Mouse (Mus musculus) midbrain, embryonic 15.5 days (tissue): Measurements from ENCODE around the gene Mrpl23. TPM values are rescaled to one million over a fixed set of nuclear protein-coding genes. Genes with fewer than 3 reads are reported as not detected.

Experiments used
- ATAC-seq: fragments of 200-750 bp; cut with Nextera tagmentation; replicated peaks from 2 replicates; pipeline ENCODE4 v1.8.0; 2017; ENCODE audit warnings: moderate TSS enrichment
- H3K27ac ChIP-seq: fragments of 300-500 bp; sonication (generic); 2 replicates; pipeline ENCODE4 v1.5.1; 2015; ENCODE audit warnings: mild to moderate bottlenecking, inconsistent platforms
- H3K27me3 ChIP-seq: fragments of 300-500 bp; sonication (generic); replicated peaks from 2 replicates; pipeline ENCODE4 v1.6.1; 2015; ENCODE audit warnings: inconsistent platforms
- H3K36me3 ChIP-seq: fragments of 300-500 bp; sonication (generic); replicated peaks from 2 replicates; pipeline ENCODE4 v1.6.1; 2015; ENCODE audit warnings: inconsistent platforms
- H3K4me1 ChIP-seq: fragments of 300-500 bp; sonication (generic); 2 replicates; pipeline ENCODE4 v1.6.1; 2015; ENCODE audit warnings: inconsistent platforms
- H3K4me2 ChIP-seq: fragments of 300-500 bp; sonication (generic); 2 replicates; pipeline ENCODE4 v1.6.1; 2015; ENCODE audit warnings: inconsistent platforms, mild to moderate bottlenecking, moderate library complexity
- H3K4me3 ChIP-seq: fragments of 300-500 bp; sonication (generic); 2 replicates; pipeline ENCODE4 v1.5.1; 2015; ENCODE audit warnings: mild to moderate bottlenecking, inconsistent platforms
- H3K9ac ChIP-seq: fragments of 300-500 bp; sonication (generic); 2 replicates; pipeline ENCODE4 v1.6.1; 2015; ENCODE audit warnings: mild to moderate bottlenecking, inconsistent platforms
- H3K9me3 ChIP-seq: fragments of 300-500 bp; sonication (generic); 2 replicates; pipeline ENCODE4 v1.6.1; 2016; ENCODE audit warnings: inconsistent platforms
- WGBS: fragments of 180-500 bp; shearing (Covaris S2); methylation state at CpG from one replicate; pipeline ENCODE4 v1.1.7; 2015; ENCODE audit warnings: mixed read lengths; 5-methylcytosine and 5-hydroxymethylcytosine counted together
- polyA plus RNA-seq: library from polyadenylated mRNA; unstranded; fragments of >200 nt; fragmentation: Nextera tagmentation; extraction: Ambion mirVana; gene quantifications from 2 replicates; pipeline ENCODE4 v1.2.1, GENCODE M21; 2015

The Mrpl23 gene
- 22.4 and 24.0 TPM in 2 replicates for polyA plus RNA-seq

DNA sequence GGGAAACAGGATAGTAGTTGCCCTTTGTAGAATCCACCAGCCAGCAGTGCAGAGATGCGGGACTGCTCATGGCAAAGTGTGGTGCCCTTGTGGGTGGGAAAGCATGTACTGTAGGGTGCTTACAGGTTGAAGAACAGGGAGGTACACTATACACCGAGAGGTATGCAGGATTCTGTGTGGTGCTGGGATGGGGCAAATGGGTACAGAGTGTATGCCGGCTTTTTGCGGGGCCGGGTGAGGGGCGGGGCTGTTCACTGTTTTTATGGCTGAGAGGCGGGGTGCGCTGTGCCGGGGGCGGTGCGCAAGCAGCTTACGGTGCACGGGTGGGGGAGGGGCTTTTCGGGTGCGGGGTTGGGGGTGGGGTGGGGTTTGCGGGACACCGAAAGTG, at the start of gene Mrpl23:
TSS of gene Mrpl23 (plus strand) at position 16 of the 388 bp plus-strand sequence.
- peak within 1 kb of the TSS; percentile 48 for H3K9ac ChIP-seq
- 8% methylated on average over 17 of the region's 17 CpGs for WGBS
- peaks cover 11% of the 10 kb centered on the region for H3K4me1 ChIP-seq
- H3K27ac ChIP-seq, result peak within 1 kb of the TSS; percentile 75
- peaks cover 3% of the 10 kb centered on the region; the same call in 1 of the 2 replicates for H3K27me3 ChIP-seq
- peak within 1 kb of the TSS; percentile 76 for H3K4me2 ChIP-seq
- ATAC-seq, result peak; percentile 83
- H3K36me3 ChIP-seq, result no peaks in the 10 kb centered on the region
- no peaks in the 10 kb centered on the region for H3K9me3 ChIP-seq
- peak within 1 kb of the TSS; percentile 67 for H3K4me3 ChIP-seq

DNA sequence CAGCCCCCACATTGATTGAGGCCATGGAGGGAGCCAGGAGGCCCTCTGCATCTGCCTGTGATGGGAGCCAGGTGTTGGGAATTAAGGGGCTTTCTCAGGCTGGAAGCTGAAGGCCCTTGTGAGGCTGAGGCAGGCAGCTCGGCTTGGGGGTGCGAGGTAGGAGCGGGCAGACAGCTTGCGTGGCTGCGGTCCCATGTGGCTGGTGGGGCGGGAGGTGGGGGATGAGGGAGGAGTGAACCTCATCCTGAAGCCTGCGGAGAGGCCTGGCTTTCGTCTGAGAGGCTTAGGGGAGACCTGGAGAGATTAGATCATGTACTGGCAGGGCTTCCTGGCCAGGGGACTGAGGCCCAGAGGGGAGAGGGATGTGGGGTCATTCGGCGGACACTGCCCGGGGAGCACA, 49.4 kb upstream of the Mrpl23 start:
- Histone ChIP-seq H3K4me2 (no peak overlapping the region), H3K27me3 (no peaks in the 10 kb centered on the region), H3K9ac (no peak overlapping the region), H3K4me3 (no peak overlapping the region), H3K4me1 (peaks cover 23% of the 10 kb centered on the region), H3K27ac (no peak overlapping the region), H3K9me3 (no peaks in the 10 kb centered on the region), H3K36me3 (no peaks in the 10 kb centered on the region)
- no peak for ATAC-seq
- WGBS, result 54% methylated on average over 11 of the region's 11 CpGs

DNA sequence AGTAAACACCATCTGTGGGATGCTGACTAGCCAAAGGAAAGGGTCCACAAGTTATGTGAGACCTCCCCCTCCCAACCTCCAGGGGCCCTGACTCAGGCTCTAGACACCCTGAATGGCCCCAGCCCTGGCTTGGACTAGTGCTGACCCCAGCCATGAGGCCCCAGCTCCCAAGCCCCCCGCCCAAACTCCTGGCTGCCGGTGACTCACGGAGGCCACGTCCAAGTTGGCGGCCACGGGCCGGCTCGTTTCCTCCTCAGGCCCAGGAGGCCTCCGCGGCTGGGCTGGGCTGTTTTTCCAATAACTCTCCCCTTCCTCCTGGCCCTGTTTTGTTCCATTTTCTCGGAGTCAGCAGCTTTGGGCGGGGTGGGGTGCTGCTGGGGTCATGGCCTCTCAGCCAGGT, 47.7 kb upstream of the Mrpl23 start:
- Histone ChIP-seq H3K4me2 (no peak overlapping the region), H3K4me3 (no peak overlapping the region), H3K9ac (no peak overlapping the region), H3K9me3 (no peaks in the 10 kb centered on the region), H3K27ac (no peak overlapping the region), H3K4me1 (peaks cover 23% of the 10 kb centered on the region), H3K36me3 (no peaks in the 10 kb centered on the region), H3K27me3 (no peaks in the 10 kb centered on the region)
- ATAC-seq, result no peak
- WGBS, result 86% methylated on average over 12 of the region's 12 CpGs

DNA sequence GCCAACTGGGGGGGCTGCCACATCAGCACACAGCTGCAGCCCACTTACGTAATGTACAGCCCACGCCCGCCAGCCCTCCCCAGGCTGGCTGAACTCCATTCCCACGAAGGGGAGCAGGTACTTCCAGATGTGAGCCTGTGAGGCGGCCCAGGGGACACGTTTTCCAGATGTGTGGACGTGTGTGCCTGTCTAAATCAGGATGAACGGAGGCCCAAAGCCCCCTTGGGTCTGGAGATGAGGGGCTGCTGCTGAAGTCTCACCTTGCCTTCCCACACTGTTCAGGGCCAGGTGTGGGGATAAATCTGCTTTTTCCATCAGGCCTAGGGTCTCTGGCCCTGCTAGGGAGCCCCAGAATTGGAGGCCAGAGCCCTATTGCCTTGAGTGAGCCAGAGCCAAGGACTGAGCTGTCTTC, 45.7 kb upstream of the Mrpl23 start:
- H3K9me3 ChIP-seq, result no peaks in the 10 kb centered on the region
- H3K36me3 ChIP-seq, result no peaks in the 10 kb centered on the region
- no peak overlapping the region for H3K4me3 ChIP-seq
- peaks cover 17% of the 10 kb centered on the region for H3K4me1 ChIP-seq
- H3K27me3 ChIP-seq, result no peaks in the 10 kb centered on the region
- H3K9ac ChIP-seq, result no peak overlapping the region
- H3K4me2 ChIP-seq, result no peak overlapping the region
- H3K27ac ChIP-seq, result no peak overlapping the region
- WGBS, result 75% methylated on average over 8 of the region's 8 CpGs
- no peak for ATAC-seq

DNA sequence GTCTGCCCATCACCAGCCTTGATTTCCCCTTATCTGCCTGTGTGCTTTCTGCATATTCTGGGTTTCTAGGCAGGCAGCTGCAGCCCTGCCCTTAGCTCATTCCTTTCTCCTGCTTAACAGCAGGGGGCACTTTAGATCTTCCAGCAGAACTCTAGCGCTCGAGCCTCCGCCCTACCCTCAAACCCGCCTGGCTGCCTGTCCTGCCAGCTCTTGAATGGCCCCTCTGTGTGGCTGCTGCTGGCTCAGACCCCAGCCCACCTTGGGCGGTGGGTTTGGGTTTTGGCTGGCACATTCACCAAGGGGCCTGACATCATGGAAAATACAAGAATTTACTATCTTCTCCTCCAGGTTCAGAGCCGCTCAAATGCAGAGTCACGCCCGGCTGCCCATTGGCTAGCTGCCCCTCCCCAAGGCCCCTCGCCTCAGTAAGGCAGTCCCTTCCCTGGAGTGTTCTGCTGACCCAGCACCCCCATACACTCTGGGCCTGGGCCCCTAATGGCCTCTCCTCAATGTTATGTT, 45.1 kb upstream of the Mrpl23 start:
- WGBS, result 10% methylated on average over 9 of the region's 9 CpGs
- no peak overlapping the region for H3K27ac ChIP-seq
- H3K9ac ChIP-seq, result no peak overlapping the region

DNA sequence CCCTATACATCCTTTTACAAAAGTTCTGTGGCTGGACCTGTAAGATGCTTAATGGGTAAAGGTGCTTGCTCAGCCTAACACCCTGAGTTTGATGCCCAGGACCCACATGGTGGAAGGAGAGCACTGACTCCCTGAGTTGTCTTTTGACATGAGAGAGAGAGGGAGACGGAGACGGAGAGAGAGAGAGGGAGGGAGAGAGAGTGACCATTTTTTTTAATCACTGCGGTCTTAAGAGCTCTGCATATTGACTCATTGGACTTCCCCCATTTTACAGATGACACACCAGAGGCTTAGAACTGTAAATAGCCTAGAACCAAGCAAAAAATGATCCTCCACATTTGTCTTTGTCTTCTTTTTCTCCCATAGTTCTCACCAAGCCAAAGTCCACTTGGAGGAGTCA, 44.4 kb upstream of the Mrpl23 start:
- 77% methylated on average over 3 of the region's 3 CpGs for WGBS
- Histone ChIP-seq H3K9me3 (no peaks in the 10 kb centered on the region), H3K27ac (no peak overlapping the region), H3K36me3 (no peaks in the 10 kb centered on the region), H3K4me3 (no peak overlapping the region), H3K4me2 (no peak overlapping the region), H3K4me1 (peaks cover 10% of the 10 kb centered on the region; the same call in 1 of the 2 replicates), H3K9ac (no peak overlapping the region), H3K27me3 (no peaks in the 10 kb centered on the region)
- ATAC-seq, result no peak

More for the DNA sequence above, 45.1 kb upstream of the Mrpl23 start:
- Histone ChIP-seq H3K4me3 (no peak overlapping the region), H3K27me3 (no peaks in the 10 kb centered on the region), H3K36me3 (no peaks in the 10 kb centered on the region), H3K4me1 (peaks cover 11% of the 10 kb centered on the region; the same call in 1 of the 2 replicates), H3K4me2 (0 out of 2 replicates have a peak overlapping the region, but pooled peaks have one; percentile 24), H3K9me3 (no peaks in the 10 kb centered on the region)
- peak; percentile 57 for ATAC-seq

DNA sequence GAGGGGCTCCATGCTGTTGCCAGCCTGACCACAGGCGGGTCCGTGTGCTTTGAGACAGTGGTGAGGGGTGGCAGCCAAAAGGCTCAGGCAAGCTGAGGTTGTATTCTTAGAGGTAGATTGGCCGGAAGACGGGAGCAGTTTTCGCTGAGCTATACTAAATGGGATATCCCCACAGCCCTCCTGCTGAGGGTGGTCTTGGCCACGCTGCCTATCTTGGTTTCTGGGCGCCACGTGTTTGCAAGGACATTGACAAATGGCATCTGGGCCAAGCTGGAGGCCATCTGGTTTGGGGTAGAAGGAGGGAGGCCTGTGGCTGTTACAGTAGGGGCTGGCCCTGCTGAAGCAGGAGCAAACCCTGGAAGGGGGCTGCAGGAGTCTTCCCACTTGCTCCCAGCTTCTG, 39.0 kb upstream of the Mrpl23 start:
- no peak overlapping the region for H3K4me2 ChIP-seq
- H3K9ac ChIP-seq, result no peak overlapping the region
- WGBS, result 88% methylated on average over 8 of the region's 8 CpGs
- H3K9me3 ChIP-seq, result no peaks in the 10 kb centered on the region
- no peak overlapping the region for H3K27ac ChIP-seq
- no peak overlapping the region for H3K4me3 ChIP-seq
- ATAC-seq, result no peak
- no peaks in the 10 kb centered on the region for H3K36me3 ChIP-seq
- H3K27me3 ChIP-seq, result no peaks in the 10 kb centered on the region
- H3K4me1 ChIP-seq, result no peaks in the 10 kb centered on the region

DNA sequence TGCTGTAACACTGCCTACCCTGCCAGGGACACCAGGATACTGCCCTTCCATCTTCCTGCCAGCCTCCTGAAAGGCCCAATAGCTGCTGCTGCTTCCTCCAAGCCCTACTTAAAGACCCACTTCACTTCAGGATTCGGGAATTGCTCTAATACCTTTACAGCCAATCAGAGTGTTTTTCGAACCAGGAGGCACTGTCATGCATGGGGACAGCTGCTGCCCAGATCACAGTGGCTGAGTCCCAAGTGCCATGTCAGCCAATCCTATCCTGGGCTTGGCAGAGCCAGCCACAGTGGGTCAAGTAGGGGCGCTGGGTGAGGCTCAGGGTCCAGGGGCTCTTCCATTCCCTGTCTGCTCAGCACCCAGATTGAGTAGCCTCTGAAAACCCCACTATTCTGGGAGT, 36.3 kb upstream of the Mrpl23 start:
- no peak overlapping the region for H3K9ac ChIP-seq
- ATAC-seq, result no peak
- no peak overlapping the region for H3K4me3 ChIP-seq
- no peaks in the 10 kb centered on the region for H3K27me3 ChIP-seq
- 79% methylated on average over 3 of the region's 3 CpGs for WGBS
- H3K4me1 ChIP-seq, result no peaks in the 10 kb centered on the region
- H3K9me3 ChIP-seq, result no peaks in the 10 kb centered on the region
- no peak overlapping the region for H3K4me2 ChIP-seq
- H3K27ac ChIP-seq, result no peak overlapping the region
- no peaks in the 10 kb centered on the region for H3K36me3 ChIP-seq

DNA sequence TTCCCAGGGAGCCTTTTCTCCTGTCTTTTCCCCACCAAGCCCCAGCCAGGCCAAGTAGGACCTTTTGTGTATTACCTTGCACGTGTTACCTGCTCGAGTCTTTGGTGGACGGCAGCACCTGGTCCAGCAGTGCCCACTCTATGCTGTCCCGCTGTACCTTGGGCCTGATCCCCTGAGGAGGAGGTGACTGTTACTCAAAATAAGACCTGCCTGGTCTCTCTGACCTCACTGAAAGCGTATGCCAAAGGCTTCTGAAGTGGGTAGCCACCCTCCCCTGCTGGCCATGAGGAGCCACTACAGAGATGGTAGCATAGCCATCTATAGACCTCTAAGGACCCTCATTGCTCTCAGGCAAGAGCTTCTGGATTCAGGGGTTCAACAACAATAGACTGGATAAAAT, 35.7 kb upstream of the Mrpl23 start:
- 78% methylated on average over 5 of the region's 5 CpGs for WGBS
- Histone ChIP-seq H3K36me3 (no peaks in the 10 kb centered on the region), H3K4me2 (no peak overlapping the region), H3K9ac (no peak overlapping the region), H3K27me3 (no peaks in the 10 kb centered on the region), H3K9me3 (no peaks in the 10 kb centered on the region), H3K4me3 (no peak overlapping the region), H3K4me1 (no peaks in the 10 kb centered on the region), H3K27ac (no peak overlapping the region)
- ATAC-seq, result no peak

DNA sequence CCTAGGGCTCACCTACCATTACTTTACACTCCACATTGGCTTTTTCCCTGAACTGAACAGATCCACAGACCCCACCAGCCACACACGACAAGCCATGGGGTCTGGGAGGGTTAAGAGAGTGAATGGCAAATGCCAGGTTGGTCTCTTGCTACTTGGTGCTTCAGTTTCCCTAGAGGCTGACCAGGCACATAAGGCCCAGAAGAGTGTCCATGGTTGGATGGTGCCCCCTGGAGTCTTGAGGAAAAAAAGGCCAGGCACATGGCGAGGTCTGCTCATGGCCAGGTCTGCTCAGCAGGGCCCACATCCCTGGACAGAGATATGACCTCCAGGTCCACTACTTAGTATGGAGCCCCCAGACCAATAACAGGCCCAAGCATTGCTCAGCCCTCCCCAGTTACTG, 34.7 kb upstream of the Mrpl23 start:
- H3K9me3 ChIP-seq, result no peaks in the 10 kb centered on the region
- H3K4me2 ChIP-seq, result no peak overlapping the region
- H3K9ac ChIP-seq, result no peak overlapping the region
- no peaks in the 10 kb centered on the region for H3K36me3 ChIP-seq
- no peaks in the 10 kb centered on the region for H3K27me3 ChIP-seq
- no peak overlapping the region for H3K4me3 ChIP-seq
- H3K27ac ChIP-seq, result no peak overlapping the region
- WGBS, result 94% methylated on average over 2 of the region's 2 CpGs
- ATAC-seq, result no peak
- H3K4me1 ChIP-seq, result no peaks in the 10 kb centered on the region

DNA sequence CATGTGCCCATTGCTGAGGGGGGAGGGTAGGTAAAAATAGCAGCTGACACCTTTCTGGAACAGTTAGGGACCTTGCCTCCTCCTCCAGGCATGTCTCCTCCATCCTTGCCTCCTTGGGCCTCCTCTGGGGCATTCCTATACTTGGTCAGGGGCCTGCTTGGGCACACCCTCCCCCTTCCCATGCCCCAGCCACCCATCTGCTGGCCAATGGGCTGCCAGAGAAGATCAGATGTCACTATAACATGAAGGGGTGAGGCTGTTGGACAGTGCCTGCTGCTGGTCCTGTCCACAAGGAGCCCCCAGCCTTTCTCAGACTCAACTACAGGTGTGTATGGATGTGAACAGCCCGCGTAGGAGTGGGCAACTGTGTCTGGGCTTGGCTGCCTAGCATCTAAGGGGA, 33.9 kb upstream of the Mrpl23 start, which contains the start of gene Tnnt3:
TSS of gene Tnnt3 (plus strand) at position 262 of the 400 bp plus-strand sequence.
- 79% methylated on average over 2 of the region's 2 CpGs for WGBS
- Histone ChIP-seq H3K4me2 (no peak within 1 kb of the TSS), H3K4me3 (no peak within 1 kb of the TSS), H3K27me3 (no peaks in the 10 kb centered on the region), H3K36me3 (no peaks in the 10 kb centered on the region), H3K9me3 (no peaks in the 10 kb centered on the region), H3K9ac (no peak within 1 kb of the TSS), H3K4me1 (no peaks in the 10 kb centered on the region), H3K27ac (no peak within 1 kb of the TSS)
- ATAC-seq, result no peak

DNA sequence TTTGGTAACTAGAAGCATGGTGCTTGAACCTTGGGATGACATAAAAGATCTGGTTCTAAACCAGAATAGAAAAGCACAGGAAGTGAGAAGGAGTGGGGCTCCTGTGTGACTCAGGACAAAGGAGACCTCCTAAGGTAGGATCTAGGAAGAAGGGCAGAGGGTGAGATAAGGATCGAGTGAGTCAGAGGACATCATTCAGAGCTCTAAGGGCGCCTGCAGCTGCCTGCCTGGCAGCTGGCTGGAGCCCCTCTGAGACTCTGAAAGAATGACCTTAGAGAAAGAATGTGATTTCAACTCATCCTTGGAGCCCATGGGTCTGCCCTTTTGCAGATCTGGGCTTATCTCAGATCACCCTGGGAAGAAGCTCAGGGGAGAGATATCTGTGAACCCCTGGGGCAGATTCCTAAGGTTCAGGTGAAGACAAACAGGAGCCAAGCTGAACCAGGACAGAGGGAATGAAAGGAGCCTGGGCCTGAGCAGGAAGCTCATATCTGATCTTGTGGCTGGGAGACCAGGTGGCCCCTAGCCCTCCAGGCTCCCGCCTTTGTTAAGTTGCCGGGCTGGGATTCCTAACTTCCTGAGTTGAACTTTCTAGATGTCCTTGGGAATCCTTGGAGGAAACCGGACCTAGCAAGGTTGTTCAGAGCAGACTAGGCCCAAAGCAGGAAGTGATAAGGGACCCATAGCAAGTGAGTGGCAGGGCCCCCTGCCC, 33.3 kb upstream of the Mrpl23 start:
- no peaks in the 10 kb centered on the region for H3K27me3 ChIP-seq
- H3K27ac ChIP-seq, result no peak overlapping the region
- no peak for ATAC-seq
- H3K4me1 ChIP-seq, result no peaks in the 10 kb centered on the region
- no peaks in the 10 kb centered on the region for H3K9me3 ChIP-seq
- H3K4me3 ChIP-seq, result no peak overlapping the region
- 78% methylated on average over 5 of the region's 5 CpGs for WGBS
- no peak overlapping the region for H3K9ac ChIP-seq
- H3K4me2 ChIP-seq, result no peak overlapping the region
- no peaks in the 10 kb centered on the region for H3K36me3 ChIP-seq

DNA sequence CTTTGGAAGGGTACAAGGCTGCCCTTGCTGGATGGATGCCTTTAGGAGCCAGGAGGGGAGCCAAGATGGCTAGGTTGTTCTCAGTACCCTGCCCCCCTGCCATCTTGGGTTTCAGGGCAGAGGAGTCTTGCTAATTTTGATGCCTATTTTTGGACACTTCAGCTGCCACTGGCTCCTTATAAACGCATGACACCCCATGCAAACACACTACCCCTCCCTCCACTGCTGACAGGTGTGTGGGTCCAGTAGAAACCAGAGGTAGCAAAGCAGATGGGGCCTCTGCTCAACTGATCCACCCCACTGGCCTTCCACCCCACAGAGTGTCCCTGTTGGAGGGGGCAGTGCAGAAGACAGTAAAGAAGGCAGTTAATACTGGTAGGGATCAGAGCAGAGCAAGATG, 32.5 kb upstream of the Mrpl23 start:
- Histone ChIP-seq H3K36me3 (no peaks in the 10 kb centered on the region), H3K27ac (no peak overlapping the region), H3K27me3 (no peaks in the 10 kb centered on the region), H3K9me3 (no peaks in the 10 kb centered on the region), H3K4me3 (no peak overlapping the region), H3K4me1 (no peaks in the 10 kb centered on the region), H3K4me2 (no peak overlapping the region), H3K9ac (no peak overlapping the region)
- WGBS, result 85% methylated on average over 1 of the region's 1 CpGs
- ATAC-seq, result no peak
